Mouse (Mus musculus): ENCODE measurements around the gene Adat2. TPM values are rescaled to one million over a fixed set of nuclear protein-coding genes. Genes with fewer than 3 reads are reported as not detected.

Gene Adat2
- polyA plus RNA-seq, 1 experiment, result 7.5 TPM

DNA sequence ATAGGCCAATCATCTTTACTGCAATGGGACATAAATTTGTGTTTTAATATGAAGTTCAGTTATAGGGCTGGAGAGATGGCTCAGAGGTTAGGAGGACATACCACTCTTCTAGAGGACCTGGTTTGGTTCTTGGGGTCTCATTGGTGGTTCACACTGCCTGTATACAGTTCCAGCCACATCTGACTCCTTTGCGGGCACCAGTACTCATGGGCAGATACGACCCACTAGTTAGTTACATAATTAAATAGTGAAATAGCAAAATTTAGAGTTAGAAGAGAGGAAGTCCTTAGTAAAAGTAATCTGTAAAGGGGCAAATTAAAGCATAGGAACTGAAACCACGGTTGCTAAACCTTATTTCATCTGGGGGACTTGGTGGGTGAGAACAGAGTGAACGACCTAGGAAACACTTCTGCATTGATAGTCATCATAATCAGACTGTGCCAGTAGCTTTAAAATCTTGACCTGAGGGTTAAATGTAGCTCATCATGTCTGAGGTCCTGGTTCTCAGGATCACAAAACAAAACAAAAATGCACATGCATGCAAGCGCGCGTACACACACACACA lies 12.8 kb upstream of the Adat2 start:
- H3K36me3 ChIP-seq (ENCODE audit: control insufficient read depth, insufficient read depth), result peaks cover 14% of the 10 kb centered on the region
- no peak overlapping the region for H3ac ChIP-seq (ENCODE audit: control insufficient read depth, insufficient read length, low read depth)
- no peak overlapping the region for H3K4me3 ChIP-seq (ENCODE audit: insufficient read depth, poor library complexity, severe bottlenecking)
- H3K79me3 ChIP-seq (ENCODE audit: low read depth), result no peaks in the 10 kb centered on the region
- H3K27me3 ChIP-seq (ENCODE audit: control insufficient read depth, insufficient read depth, insufficient read length), result no peaks in the 10 kb centered on the region
- TF ChIP-seq FOSL1 (IDR thresholded peaks at IDR 0.05; ENCODE audit: insufficient read depth, low read length, poor library complexity, severe bottlenecking), result no peak
- TF ChIP-seq CTCF (IDR thresholded peaks at IDR 0.05; ENCODE audit: control insufficient read depth, insufficient read depth, insufficient read length), result no peak
- no peak for TF ChIP-seq MAX (IDR thresholded peaks at IDR 0.05)
- no peak for TF ChIP-seq MYOD1 (IDR thresholded peaks at IDR 0.05; ENCODE audit: control insufficient read depth, insufficient read length, low read depth)
- TF ChIP-seq USF1 (IDR thresholded peaks at IDR 0.05; ENCODE audit: low read depth), result no peak
- TF ChIP-seq MYOG (IDR thresholded peaks at IDR 0.05; ENCODE audit: control insufficient read depth, extremely low read depth, insufficient read length), result no peak
- no peak for TF ChIP-seq CEBPB (IDR thresholded peaks at IDR 0.05; ENCODE audit: low read depth)
- H3K79me2 ChIP-seq (ENCODE audit: control insufficient read depth, insufficient read depth), result no peaks in the 10 kb centered on the region

DNA sequence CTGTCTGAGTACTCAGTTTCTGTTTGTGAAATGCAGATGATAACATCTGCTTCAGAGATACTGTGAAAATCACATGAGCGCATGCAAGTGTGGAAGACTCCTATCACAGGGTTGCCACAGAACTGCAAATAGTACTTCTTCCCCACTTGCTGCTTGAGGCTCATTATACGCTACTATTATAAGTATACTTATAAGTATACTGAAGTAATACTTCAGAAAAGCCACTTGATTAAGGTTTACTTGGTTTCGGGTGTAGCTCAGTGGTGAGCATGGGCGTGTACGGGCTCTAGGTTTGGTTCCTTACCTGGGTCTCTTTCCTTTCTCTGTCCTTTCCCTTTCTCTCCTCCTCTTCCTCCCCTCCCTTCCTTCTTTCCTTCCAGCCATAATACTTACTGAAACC lies 11.0 kb upstream of the Adat2 start:
- H3K79me2 ChIP-seq (ENCODE audit: control insufficient read depth, insufficient read depth), result no peaks in the 10 kb centered on the region
- H3K27me3 ChIP-seq (ENCODE audit: control insufficient read depth, insufficient read depth, insufficient read length), result no peaks in the 10 kb centered on the region
- H3K36me3 ChIP-seq (ENCODE audit: control insufficient read depth, insufficient read depth), result peaks cover 22% of the 10 kb centered on the region
- TF ChIP-seq CTCF (IDR thresholded peaks at IDR 0.05; ENCODE audit: control insufficient read depth, insufficient read depth, insufficient read length), result no peak
- TF ChIP-seq CEBPB (IDR thresholded peaks at IDR 0.05; ENCODE audit: low read depth), result no peak
- TF ChIP-seq FOSL1 (IDR thresholded peaks at IDR 0.05; ENCODE audit: insufficient read depth, low read length, poor library complexity, severe bottlenecking), result no peak
- no peak for TF ChIP-seq MAX (IDR thresholded peaks at IDR 0.05)
- TF ChIP-seq USF1 (IDR thresholded peaks at IDR 0.05; ENCODE audit: low read depth), result no peak
- no peak for TF ChIP-seq MYOG (IDR thresholded peaks at IDR 0.05; ENCODE audit: control insufficient read depth, extremely low read depth, insufficient read length)
- no peak overlapping the region for H3K4me3 ChIP-seq (ENCODE audit: insufficient read depth, poor library complexity, severe bottlenecking)
- no peak overlapping the region for H3ac ChIP-seq (ENCODE audit: control insufficient read depth, insufficient read length, low read depth)
- no peaks in the 10 kb centered on the region for H3K79me3 ChIP-seq (ENCODE audit: low read depth)

DNA sequence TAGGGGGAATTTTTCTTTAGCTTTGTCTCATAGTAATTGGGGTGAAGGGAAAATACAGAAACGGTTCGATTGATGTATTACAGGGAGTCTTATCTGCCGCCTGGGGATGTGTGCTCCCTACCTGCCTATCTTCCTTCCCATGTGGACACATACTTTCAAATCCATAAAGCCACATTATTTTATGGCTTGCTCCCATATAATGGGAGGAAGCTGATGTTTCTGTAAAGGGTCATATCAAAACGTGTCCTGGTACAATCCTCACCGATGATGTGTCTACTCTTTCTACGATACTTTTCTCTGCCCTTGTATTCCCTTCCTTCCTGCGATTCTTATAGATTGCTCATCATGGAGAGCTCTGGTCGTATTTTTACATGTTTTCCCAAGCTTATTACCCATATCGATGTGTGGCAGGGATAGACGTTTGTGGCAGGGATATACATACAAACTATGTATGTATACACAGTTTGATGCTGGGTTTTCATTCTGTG lies 848 bp downstream of the Adat2 start:
- TF ChIP-seq FOSL1 (IDR thresholded peaks at IDR 0.05; ENCODE audit: insufficient read depth, low read length, poor library complexity, severe bottlenecking) (no peak), MYOD1 (IDR thresholded peaks at IDR 0.05; ENCODE audit: control insufficient read depth, insufficient read length, low read depth) (no peak), MAX (IDR thresholded peaks at IDR 0.05) (no peak), MYOG (IDR thresholded peaks at IDR 0.05; ENCODE audit: control insufficient read depth, extremely low read depth, insufficient read length) (no peak), USF1 (IDR thresholded peaks at IDR 0.05; ENCODE audit: low read depth) (no peak), CEBPB (IDR thresholded peaks at IDR 0.05; ENCODE audit: low read depth) (no peak), CTCF (IDR thresholded peaks at IDR 0.05; ENCODE audit: control insufficient read depth, insufficient read depth, insufficient read length) (no peak)
- H3K79me2 ChIP-seq (ENCODE audit: control insufficient read depth, insufficient read depth), result peaks cover 23% of the 10 kb centered on the region
- H3K4me3 ChIP-seq (ENCODE audit: insufficient read depth, poor library complexity, severe bottlenecking), result peak overlapping the region; percentile 45
- peak overlapping the region; percentile 29 for H3ac ChIP-seq (ENCODE audit: control insufficient read depth, insufficient read length, low read depth)
- H3K79me3 ChIP-seq (ENCODE audit: low read depth), result peaks cover 2% of the 10 kb centered on the region
- H3K27me3 ChIP-seq (ENCODE audit: control insufficient read depth, insufficient read depth, insufficient read length), result no peaks in the 10 kb centered on the region
- H3K36me3 ChIP-seq (ENCODE audit: control insufficient read depth, insufficient read depth), result peaks cover 10% of the 10 kb centered on the region

DNA sequence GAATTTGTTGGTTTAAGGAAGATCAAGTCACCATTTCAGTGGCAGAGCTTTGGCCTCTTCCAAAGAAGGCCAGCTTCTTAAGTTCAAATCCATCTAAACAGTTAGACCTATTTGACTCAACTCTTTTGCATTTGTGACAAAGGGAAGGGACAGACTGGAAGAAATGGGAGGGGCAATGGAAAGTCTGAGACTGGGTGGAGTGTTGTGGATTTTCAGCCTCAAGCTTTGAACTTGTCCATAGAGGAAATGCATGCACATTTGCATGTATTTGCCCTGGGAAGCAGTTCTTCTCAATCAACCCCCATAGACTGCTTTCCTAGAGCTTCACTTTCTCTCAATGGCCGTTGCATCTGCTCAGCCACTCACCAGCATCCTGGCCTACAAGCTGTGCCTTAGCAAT lies 1.6 kb downstream of the Adat2 start:
- H3ac ChIP-seq (ENCODE audit: control insufficient read depth, insufficient read length, low read depth), result no peak overlapping the region
- H3K79me2 ChIP-seq (ENCODE audit: control insufficient read depth, insufficient read depth), result peaks cover 23% of the 10 kb centered on the region
- H3K27me3 ChIP-seq (ENCODE audit: control insufficient read depth, insufficient read depth, insufficient read length), result no peaks in the 10 kb centered on the region
- H3K36me3 ChIP-seq (ENCODE audit: control insufficient read depth, insufficient read depth), result peaks cover 13% of the 10 kb centered on the region
- no peak overlapping the region for H3K4me3 ChIP-seq (ENCODE audit: insufficient read depth, poor library complexity, severe bottlenecking)
- TF ChIP-seq MYOD1 (IDR thresholded peaks at IDR 0.05; ENCODE audit: control insufficient read depth, insufficient read length, low read depth) (no peak), CTCF (IDR thresholded peaks at IDR 0.05; ENCODE audit: control insufficient read depth, insufficient read depth, insufficient read length) (no peak), FOSL1 (IDR thresholded peaks at IDR 0.05; ENCODE audit: insufficient read depth, low read length, poor library complexity, severe bottlenecking) (no peak), MYOG (IDR thresholded peaks at IDR 0.05; ENCODE audit: control insufficient read depth, extremely low read depth, insufficient read length) (no peak), USF1 (IDR thresholded peaks at IDR 0.05; ENCODE audit: low read depth) (no peak), CEBPB (IDR thresholded peaks at IDR 0.05; ENCODE audit: low read depth) (no peak), MAX (IDR thresholded peaks at IDR 0.05) (no peak)
- H3K79me3 ChIP-seq (ENCODE audit: low read depth), result peaks cover 2% of the 10 kb centered on the region

DNA sequence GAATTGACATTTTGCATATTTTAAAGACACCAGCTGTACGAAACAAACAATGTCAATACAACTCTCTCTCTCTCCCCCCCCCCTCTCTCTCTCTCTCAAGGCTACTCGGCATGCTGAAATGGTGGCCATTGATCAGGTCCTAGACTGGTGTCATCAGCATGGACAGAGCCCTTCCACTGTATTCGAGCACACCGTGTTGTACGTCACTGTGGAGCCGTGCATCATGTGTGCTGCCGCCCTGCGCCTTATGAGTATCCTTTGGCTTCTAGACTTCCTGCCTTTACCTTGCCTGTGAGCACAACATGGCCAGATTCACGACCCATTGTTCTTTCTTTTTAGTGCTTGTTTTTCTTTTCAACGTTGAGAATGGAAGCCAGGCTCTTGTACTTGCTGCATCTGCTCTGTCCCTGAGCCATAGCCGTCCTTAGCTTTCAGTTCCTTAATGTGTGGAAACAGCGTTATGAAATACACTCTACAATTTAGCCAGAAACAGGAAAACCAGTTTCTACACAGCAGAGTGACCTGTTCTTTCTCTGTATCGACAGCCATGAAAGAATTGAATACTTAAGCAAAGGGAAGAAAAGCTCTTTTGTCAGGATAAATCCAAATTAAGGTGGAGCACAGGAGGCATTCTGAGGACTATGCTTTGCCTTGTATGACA lies 7.5 kb downstream of the Adat2 start:
- TF ChIP-seq MYOD1 (IDR thresholded peaks at IDR 0.05; ENCODE audit: control insufficient read depth, insufficient read length, low read depth) (no peak), CTCF (IDR thresholded peaks at IDR 0.05; ENCODE audit: control insufficient read depth, insufficient read depth, insufficient read length) (no peak), CEBPB (IDR thresholded peaks at IDR 0.05; ENCODE audit: low read depth) (no peak), MYOG (IDR thresholded peaks at IDR 0.05; ENCODE audit: control insufficient read depth, extremely low read depth, insufficient read length) (no peak)
- H3K36me3 ChIP-seq (ENCODE audit: control insufficient read depth, insufficient read depth), result peaks cover 28% of the 10 kb centered on the region
- no peaks in the 10 kb centered on the region for H3K79me2 ChIP-seq (ENCODE audit: control insufficient read depth, insufficient read depth)
- H3K27me3 ChIP-seq (ENCODE audit: control insufficient read depth, insufficient read depth, insufficient read length), result no peaks in the 10 kb centered on the region
- no peak overlapping the region for H3K4me3 ChIP-seq (ENCODE audit: insufficient read depth, poor library complexity, severe bottlenecking)
- peaks cover 2% of the 10 kb centered on the region for H3K79me3 ChIP-seq (ENCODE audit: low read depth)
- H3ac ChIP-seq (ENCODE audit: control insufficient read depth, insufficient read length, low read depth), result no peak overlapping the region

All from C2C12 (cell line).